Mouse (Mus musculus): ENCODE data around the gene Slc44a1. TPM values are rescaled to one million over a fixed set of nuclear protein-coding genes. Genes with fewer than 3 reads are reported as not detected.

Slc44a1 gene
- polyA plus RNA-seq, 1 experiment from 2014 or later: 8.9 TPM

GRCm38 (mm10) chr4:53410752-53411151, 29.5 kb upstream of the Slc44a1 start:
- Histone ChIP-seq H3K4me3 (replicated peaks) (no peak overlapping the region), H3K9me3 (replicated peaks) (no peaks in the 10 kb centered on the region), H3K36me3 (no peaks in the 10 kb centered on the region), H3K4me2 (no peak overlapping the region), H3K4me1 (replicated peaks) (peaks cover 23% of the 10 kb centered on the region), H3K27me3 (no peaks in the 10 kb centered on the region), H3K27ac (no peak overlapping the region), H3K9ac (no peak overlapping the region)
- WGBS (ENCODE audit: insufficient replicate concordance): 53% methylated on average over 5 of the region's 5 CpGs
- ATAC-seq (ENCODE audit: low read depth): no peak
- DNase-seq: no peak

DNA sequence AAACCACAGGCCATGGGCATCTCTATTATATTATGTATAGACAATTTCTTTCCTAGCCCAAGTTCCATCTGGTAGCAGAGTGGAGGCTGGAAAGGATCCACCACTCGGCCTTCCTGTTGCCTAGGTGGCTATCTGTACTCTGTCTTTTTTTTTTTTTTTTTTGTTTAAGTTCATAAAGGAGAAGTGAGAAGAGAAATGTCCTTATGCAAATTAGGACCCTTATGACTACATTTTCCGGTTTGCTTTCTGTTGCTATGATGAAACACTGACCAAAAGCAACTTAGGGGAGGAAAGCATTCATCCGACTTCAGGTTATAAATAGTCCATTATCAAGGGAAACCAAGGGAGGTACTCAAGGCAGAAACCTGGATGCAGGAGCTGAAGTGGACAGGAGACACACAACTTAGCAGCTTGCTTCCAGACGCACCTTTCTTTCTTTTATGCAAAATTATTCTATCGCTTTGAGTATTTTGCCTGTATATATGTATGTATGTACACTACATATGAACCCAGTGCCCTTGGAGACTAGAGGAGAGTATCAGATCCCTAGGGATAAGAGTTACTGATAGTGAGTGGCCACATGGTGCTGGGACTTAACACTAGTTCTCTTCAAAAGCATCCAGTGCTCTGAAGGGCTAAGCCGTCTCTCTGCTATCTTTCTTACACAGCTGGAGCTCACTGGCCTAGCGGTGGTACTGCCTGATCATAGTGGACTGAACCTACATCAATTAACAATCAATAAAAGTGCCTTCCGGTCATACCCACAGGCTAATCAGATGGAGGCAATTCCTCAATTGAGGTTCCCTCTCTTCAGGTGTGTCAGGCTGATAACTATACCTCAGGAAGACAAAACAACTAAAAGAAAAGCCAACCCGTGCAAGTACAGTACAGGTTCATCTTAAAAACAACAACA, 28.0 kb upstream of the Slc44a1 start:
- Histone ChIP-seq H3K36me3 (no peaks in the 10 kb centered on the region), H3K4me3 (replicated peaks) (no peak overlapping the region), H3K9me3 (replicated peaks) (no peaks in the 10 kb centered on the region), H3K4me2 (no peak overlapping the region), H3K4me1 (replicated peaks) (peaks cover 23% of the 10 kb centered on the region), H3K27me3 (no peaks in the 10 kb centered on the region), H3K9ac (no peak overlapping the region), H3K27ac (no peak overlapping the region)
- ATAC-seq (ENCODE audit: low read depth) (peak; percentile 57), DNase-seq (no peak)
- 43% methylated on average over 9 of the region's 9 CpGs for WGBS (ENCODE audit: insufficient replicate concordance)

DNA sequence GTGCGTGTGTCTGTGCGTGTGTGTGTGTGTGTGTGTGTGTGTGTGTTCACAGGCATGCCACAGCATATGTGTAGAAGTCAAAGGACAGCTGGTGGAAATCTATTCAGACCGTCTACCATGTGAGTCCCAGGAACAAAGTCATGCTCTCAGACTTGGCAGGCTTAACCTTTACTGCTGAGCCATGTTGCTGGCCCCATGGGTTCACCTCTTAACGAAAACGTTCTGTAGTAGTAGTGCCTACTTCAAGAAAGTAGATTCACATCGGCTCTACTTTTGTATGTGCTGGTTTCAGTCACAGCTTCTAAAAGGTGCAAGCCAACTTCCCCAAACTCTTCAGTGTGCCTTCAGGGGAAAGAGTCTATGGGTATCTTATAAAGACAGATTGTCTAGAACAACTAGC, 27.2 kb upstream of the Slc44a1 start:
- H3K9me3 ChIP-seq (replicated peaks): no peaks in the 10 kb centered on the region
- peaks cover 23% of the 10 kb centered on the region for H3K4me1 ChIP-seq (replicated peaks)
- H3K9ac ChIP-seq: no peak overlapping the region
- no peaks in the 10 kb centered on the region for H3K27me3 ChIP-seq
- no peak overlapping the region for H3K27ac ChIP-seq
- WGBS (ENCODE audit: insufficient replicate concordance): 66% methylated on average over 6 of the region's 6 CpGs
- H3K4me3 ChIP-seq (replicated peaks): no peak overlapping the region
- H3K36me3 ChIP-seq: no peaks in the 10 kb centered on the region
- no peak overlapping the region for H3K4me2 ChIP-seq
- no peak for DNase-seq
- no peak for ATAC-seq (ENCODE audit: low read depth)

GRCm38 (mm10) chr4:53414031-53414797, 26.0 kb upstream of the Slc44a1 start:
- no peaks in the 10 kb centered on the region for H3K27me3 ChIP-seq
- no peak for DNase-seq
- H3K36me3 ChIP-seq: no peaks in the 10 kb centered on the region
- peak; percentile 59 for ATAC-seq (ENCODE audit: low read depth)
- peaks cover 23% of the 10 kb centered on the region for H3K4me1 ChIP-seq (replicated peaks)
- no peak overlapping the region for H3K4me2 ChIP-seq
- no peak overlapping the region for H3K4me3 ChIP-seq (replicated peaks)
- H3K9ac ChIP-seq: no peak overlapping the region
- 23% methylated on average over 9 of the region's 9 CpGs for WGBS (ENCODE audit: insufficient replicate concordance)
- no peaks in the 10 kb centered on the region for H3K9me3 ChIP-seq (replicated peaks)
- no peak overlapping the region for H3K27ac ChIP-seq

DNA sequence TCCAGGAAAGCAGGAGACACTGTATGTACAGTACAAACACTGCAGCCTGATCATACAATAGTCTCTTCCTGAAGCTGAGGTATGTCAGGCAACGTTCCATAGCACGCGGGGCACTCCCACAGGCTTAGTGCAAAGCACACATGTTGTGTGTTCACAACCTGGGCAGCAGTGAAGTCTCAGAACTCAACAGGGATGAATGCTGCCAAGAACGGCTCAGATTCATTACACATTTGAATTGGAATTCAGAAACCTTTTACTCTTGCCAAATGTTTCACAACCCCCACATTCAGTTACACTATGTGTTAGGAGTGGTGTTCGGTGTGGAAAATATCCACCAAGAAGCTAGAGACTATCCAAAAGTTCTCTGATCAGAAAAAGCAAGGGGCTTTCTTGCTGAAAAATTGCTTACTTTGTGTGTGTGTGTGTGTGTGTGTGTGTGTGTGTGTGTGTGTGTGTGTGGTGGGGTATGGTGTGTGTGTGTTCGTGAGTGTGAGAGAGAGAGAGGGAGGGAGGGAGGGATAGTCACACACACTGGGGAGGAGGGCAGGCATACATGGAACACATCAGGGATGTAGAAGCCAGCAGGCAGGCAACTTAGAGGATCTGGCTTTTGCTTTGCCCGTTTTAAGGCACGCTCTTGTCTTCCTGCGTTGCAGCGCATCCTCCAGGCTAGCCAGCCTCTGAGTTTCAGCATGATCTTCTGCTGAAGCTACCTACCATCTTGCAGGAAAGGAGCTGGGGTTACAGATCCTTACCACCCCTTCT, 24.2 kb upstream of the Slc44a1 start:
- ATAC-seq (ENCODE audit: low read depth) (no peak), DNase-seq (no peak)
- WGBS (ENCODE audit: insufficient replicate concordance): 81% methylated on average over 9 of the region's 10 CpGs

GRCm38 (mm10) chr4:53416928-53417327, 23.3 kb upstream of the Slc44a1 start:
- Histone ChIP-seq H3K27ac (no peak overlapping the region), H3K9me3 (replicated peaks) (no peaks in the 10 kb centered on the region), H3K36me3 (no peaks in the 10 kb centered on the region), H3K9ac (no peak overlapping the region), H3K4me2 (no peak overlapping the region), H3K4me3 (replicated peaks) (no peak overlapping the region), H3K27me3 (no peaks in the 10 kb centered on the region), H3K4me1 (replicated peaks) (peaks cover 23% of the 10 kb centered on the region)
- WGBS (ENCODE audit: insufficient replicate concordance): 54% methylated on average over 7 of the region's 7 CpGs
- ATAC-seq (ENCODE audit: low read depth): no peak
- DNase-seq: no peak

More for the DNA sequence above, 24.2 kb upstream of the Slc44a1 start:
- no peak overlapping the region for H3K4me3 ChIP-seq (replicated peaks)
- H3K27ac ChIP-seq: no peak overlapping the region
- no peak overlapping the region for H3K4me2 ChIP-seq
- no peaks in the 10 kb centered on the region for H3K27me3 ChIP-seq
- no peaks in the 10 kb centered on the region for H3K9me3 ChIP-seq (replicated peaks)
- H3K36me3 ChIP-seq: no peaks in the 10 kb centered on the region
- no peak overlapping the region for H3K9ac ChIP-seq
- peaks cover 23% of the 10 kb centered on the region for H3K4me1 ChIP-seq (replicated peaks)

- H3K9me3 ChIP-seq (replicated peaks): no peaks in the 10 kb centered on the region
- 59% methylated on average over 2 of the region's 2 CpGs for whole genome bisulfite sequencing (ENCODE audit: insufficient replicate concordance)
- no peak for ATAC-seq (ENCODE audit: low read depth)
- no peak for DNase-seq
- H3K27me3 ChIP-seq: no peaks in the 10 kb centered on the region
- H3K9ac ChIP-seq: no peak overlapping the region
- H3K4me2 ChIP-seq: no peak overlapping the region
- H3K27ac ChIP-seq: no peak overlapping the region
- no peaks in the 10 kb centered on the region for H3K4me1 ChIP-seq (replicated peaks)
- no peak overlapping the region for H3K4me3 ChIP-seq (replicated peaks)
- no peaks in the 10 kb centered on the region for H3K36me3 ChIP-seq
Measured at GRCm38 (mm10) chr4:53422799-53423198, 17.4 kb upstream of the Slc44a1 start.

DNA sequence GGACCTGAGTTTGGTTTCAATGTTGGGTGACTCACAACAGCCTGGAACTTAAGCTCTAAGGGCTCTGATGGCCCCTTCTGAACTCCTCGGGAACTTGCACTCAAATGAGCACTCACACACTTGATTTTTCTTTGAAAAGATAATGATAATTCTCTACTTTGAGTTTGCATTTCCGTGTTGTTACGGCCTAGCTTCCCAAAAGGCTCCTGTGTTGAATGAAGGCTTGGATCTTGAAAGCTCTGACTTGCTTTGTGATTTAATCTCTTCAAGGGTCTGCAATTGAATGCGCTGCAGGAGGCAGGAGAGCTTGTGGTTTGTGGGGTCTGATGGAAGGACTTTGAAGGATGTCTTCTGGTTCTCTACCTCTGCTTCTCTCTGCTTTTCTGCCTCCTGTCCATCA, 13.1 kb upstream of the Slc44a1 start:
- no peaks in the 10 kb centered on the region for H3K27me3 ChIP-seq
- no peaks in the 10 kb centered on the region for H3K9me3 ChIP-seq (replicated peaks)
- no peak overlapping the region for H3K9ac ChIP-seq
- 74% methylated on average over 4 of the region's 4 CpGs for WGBS (ENCODE audit: insufficient replicate concordance)
- no peak overlapping the region for H3K27ac ChIP-seq
- H3K36me3 ChIP-seq: no peaks in the 10 kb centered on the region
- peaks cover 28% of the 10 kb centered on the region for H3K4me1 ChIP-seq (replicated peaks)
- no peak for ATAC-seq (ENCODE audit: low read depth)
- DNase-seq: no peak
- no peak overlapping the region for H3K4me3 ChIP-seq (replicated peaks)
- H3K4me2 ChIP-seq: no peak overlapping the region

DNA sequence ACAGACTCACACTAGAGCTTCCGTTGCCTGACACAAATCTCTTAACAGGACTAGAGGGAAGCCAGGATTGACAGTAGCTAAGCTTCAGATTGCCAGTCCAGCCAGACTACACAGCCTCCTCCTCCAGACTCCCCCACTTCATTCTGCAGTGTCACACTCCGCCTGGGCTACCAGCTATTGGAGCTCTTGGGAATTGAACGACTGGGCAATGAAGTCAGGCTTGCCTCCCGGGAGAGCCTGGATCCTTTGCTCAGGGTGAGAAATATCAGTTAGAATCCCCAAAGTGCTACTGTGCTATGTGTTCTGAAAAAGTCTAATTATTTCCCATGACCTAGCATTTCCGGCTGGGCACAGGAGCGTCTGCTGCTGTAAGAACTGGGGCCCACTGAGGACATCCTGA, 9.7 kb upstream of the Slc44a1 start:
- no peaks in the 10 kb centered on the region for H3K9me3 ChIP-seq (replicated peaks)
- H3K27ac ChIP-seq: no peak overlapping the region; the same call in 1 of the 2 replicates
- H3K9ac ChIP-seq: no peak overlapping the region
- peaks cover 41% of the 10 kb centered on the region for H3K4me1 ChIP-seq (replicated peaks)
- ATAC-seq (ENCODE audit: low read depth) (no peak), DNase-seq (no peak)
- no peak overlapping the region for H3K4me3 ChIP-seq (replicated peaks)
- H3K4me2 ChIP-seq: no peak overlapping the region
- WGBS (ENCODE audit: insufficient replicate concordance): 63% methylated on average over 6 of the region's 6 CpGs
- no peaks in the 10 kb centered on the region for H3K36me3 ChIP-seq
- no peaks in the 10 kb centered on the region for H3K27me3 ChIP-seq

DNA sequence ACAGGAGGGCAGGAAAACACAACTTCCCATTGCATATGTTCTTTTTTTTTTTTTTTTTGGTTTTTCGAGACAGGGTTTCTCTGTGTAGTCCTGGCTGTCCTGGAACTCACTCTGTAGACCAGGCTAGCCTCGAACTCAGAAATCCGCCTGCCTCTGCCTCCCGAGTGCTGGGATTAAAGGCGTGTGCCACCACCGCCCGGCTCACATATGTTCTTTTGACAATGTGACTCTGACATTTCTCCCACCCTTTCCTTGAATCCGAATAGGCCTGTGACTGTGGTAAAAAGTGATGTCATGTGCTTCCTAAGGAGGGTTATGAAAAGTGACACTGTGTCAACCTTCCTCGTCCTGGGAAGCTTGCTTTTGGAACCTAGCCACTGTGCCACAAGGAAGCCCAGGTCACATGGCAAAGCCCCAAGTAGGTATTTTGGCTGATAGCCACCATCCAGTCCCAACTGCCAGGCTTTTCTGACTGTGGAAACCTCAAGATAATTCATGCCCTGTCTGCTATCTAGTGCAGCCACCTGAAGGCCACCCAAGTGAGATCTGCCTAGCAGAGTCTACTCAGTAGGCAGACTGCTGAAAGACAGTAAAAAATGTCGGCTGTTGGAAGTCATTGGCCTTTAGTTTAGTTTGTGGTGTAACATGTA, 8.5 kb upstream of the Slc44a1 start:
- peaks cover 45% of the 10 kb centered on the region for H3K4me1 ChIP-seq (replicated peaks)
- 54% methylated on average over 10 of the region's 10 CpGs for WGBS (ENCODE audit: insufficient replicate concordance)
- no peaks in the 10 kb centered on the region for H3K36me3 ChIP-seq
- H3K9me3 ChIP-seq (replicated peaks): no peaks in the 10 kb centered on the region
- H3K9ac ChIP-seq: no peak overlapping the region
- H3K4me2 ChIP-seq: peak overlapping the region; percentile 13
- H3K27ac ChIP-seq: peak overlapping the region; percentile 70
- H3K4me3 ChIP-seq (replicated peaks): no peak overlapping the region
- no peaks in the 10 kb centered on the region for H3K27me3 ChIP-seq
- ATAC-seq (ENCODE audit: low read depth) (peak; percentile 99), DNase-seq (peak; percentile 71)
